Mouse (Mus musculus): ENCODE results near the gene Zscan5b.
"Not testable (repeated sequence)": the region's sequence is repeated elsewhere in the genome, so short reads cannot be mapped to it uniquely, and the experiment has no call there.

Gene Zscan5b

GRCm38 (mm10) chr7:6221978-6222377, at the start of gene Zscan5b:
Zscan5b (plus strand) TSS chr7:6222278.
- DNase-seq (ENCODE audit: low spot score): no peak

GRCm38 (mm10) chr7:6172674-6173244, 49.3 kb upstream of the Zscan5b start:
- no peak for DNase-seq (ENCODE audit: low spot score)

- DNase-seq (ENCODE audit: low spot score): no peak
Measured at GRCm38 (mm10) chr7:6173872-6174271, 48.2 kb upstream of the Zscan5b start.

- peak; percentile 6 for DNase-seq (ENCODE audit: low spot score)
Measured at GRCm38 (mm10) chr7:6174365-6174987, 47.6 kb upstream of the Zscan5b start.

- no peak for DNase-seq (ENCODE audit: low spot score)
Measured at GRCm38 (mm10) chr7:6179013-6179412, 43.1 kb upstream of the Zscan5b start.

GRCm38 (mm10) chr7:6182882-6183281, 39.2 kb upstream of the Zscan5b start:
- no peak for DNase-seq (ENCODE audit: low spot score)

- DNase-seq (ENCODE audit: low spot score): no peak
Measured at GRCm38 (mm10) chr7:6183802-6184201, 38.3 kb upstream of the Zscan5b start.

- no peak for DNase-seq (ENCODE audit: low spot score)
Measured at GRCm38 (mm10) chr7:6184521-6184920, 37.6 kb upstream of the Zscan5b start.

- DNase-seq (ENCODE audit: low spot score): no peak
Measured at GRCm38 (mm10) chr7:6185391-6185790, 36.7 kb upstream of the Zscan5b start.

- no peak for DNase-seq (ENCODE audit: low spot score)
Measured at GRCm38 (mm10) chr7:6186176-6186575, 35.9 kb upstream of the Zscan5b start.

GRCm38 (mm10) chr7:6186756-6187155, 35.3 kb upstream of the Zscan5b start:
- DNase-seq (ENCODE audit: low spot score): no peak

- no peak for DNase-seq (ENCODE audit: low spot score)
Measured at GRCm38 (mm10) chr7:6189542-6189941, 32.5 kb upstream of the Zscan5b start.

GRCm38 (mm10) chr7:6191376-6191775, 30.7 kb upstream of the Zscan5b start:
- DNase-seq (ENCODE audit: low spot score): peak; percentile 58

- DNase-seq (ENCODE audit: low spot score): peak; percentile 59
Measured at GRCm38 (mm10) chr7:6194129-6194528, 27.9 kb upstream of the Zscan5b start.

GRCm38 (mm10) chr7:6195777-6196176, 26.3 kb upstream of the Zscan5b start:
- DNase-seq (ENCODE audit: low spot score): no peak

- DNase-seq (ENCODE audit: low spot score): no peak
Measured at GRCm38 (mm10) chr7:6196790-6197189, 25.3 kb upstream of the Zscan5b start, which contains the start of gene Galp. Galp (plus strand) TSS chr7:6197090.

GRCm38 (mm10) chr7:6204200-6204599, 17.9 kb upstream of the Zscan5b start:
- no peak for DNase-seq (ENCODE audit: low spot score)

GRCm38 (mm10) chr7:6213144-6213543, 8.9 kb upstream of the Zscan5b start:
- peak; percentile 7 for DNase-seq (ENCODE audit: low spot score)

GRCm38 (mm10) chr7:6214691-6215090, 7.4 kb upstream of the Zscan5b start:
- DNase-seq (ENCODE audit: low spot score): not testable (repeated sequence)

- no peak for DNase-seq (ENCODE audit: low spot score)
Measured at GRCm38 (mm10) chr7:6220147-6220546, 1.9 kb upstream of the Zscan5b start.

- not testable (repeated sequence) for DNase-seq (ENCODE audit: low spot score)
Measured at GRCm38 (mm10) chr7:6228491-6228890, 6.4 kb downstream of the Zscan5b start.

- no peak for DNase-seq (ENCODE audit: low spot score)
Measured at GRCm38 (mm10) chr7:6239787-6240186, 17.7 kb downstream of the Zscan5b start.

- DNase-seq (ENCODE audit: low spot score): peak; percentile 51
Measured at GRCm38 (mm10) chr7:6240841-6241425, 18.9 kb downstream of the Zscan5b start.
